Mouse (Mus musculus) lung, postnatal 4 days (tissue): ENCODE results near the gene Olfr1410.

Experiments used
- DNase-seq, 2 experiments: peaks; one replicate each; pipeline ENCODE4 v3.0.0; 2021

The Olfr1410 gene

GRCm38 (mm10) chr1:92605482-92605881 is at the start of gene Olfr1410:
Gene Olfr1410 (plus strand): TSS chr1:92605782.
- DNase-seq: no peak

DNA sequence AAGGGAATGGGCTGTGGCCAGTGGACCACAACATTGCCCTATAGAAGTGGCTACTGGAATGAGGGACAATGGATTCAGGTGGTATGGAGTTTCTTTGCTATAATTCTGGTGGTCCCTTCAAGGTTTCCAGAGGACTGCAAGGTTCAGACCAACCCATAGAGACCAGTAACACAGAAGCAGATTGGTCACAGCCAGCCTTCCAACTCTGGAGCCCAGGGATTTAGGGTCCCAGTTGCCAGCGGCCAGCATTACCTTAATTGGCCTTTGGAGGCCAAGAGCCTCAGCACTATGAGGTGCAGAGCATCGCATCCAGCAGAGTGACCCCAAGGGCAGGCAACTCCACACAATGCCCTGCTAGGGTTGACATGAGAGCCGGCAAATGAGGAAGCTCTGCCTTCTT is 34.6 kb upstream of the Olfr1410 start, which contains the start of gene Olfr1413:
Gene Olfr1413, plus strand, starts transcription at position 301 of the 400 bp plus-strand sequence.
- DNase-seq: no peak

GRCm38 (mm10) chr1:92585479-92585878 is 20.1 kb upstream of the Olfr1410 start, which contains the start of gene Olfr1412:
Gene Olfr1412 (plus strand): TSS chr1:92585779.
- DNase-seq: no peak

- DNase-seq: no peak
Observed at GRCm38 (mm10) chr1:92594111-92594510, 11.5 kb upstream of the Olfr1410 start, which contains the start of gene Olfr1411. Gene Olfr1411 (plus strand): TSS chr1:92594411.

DNA sequence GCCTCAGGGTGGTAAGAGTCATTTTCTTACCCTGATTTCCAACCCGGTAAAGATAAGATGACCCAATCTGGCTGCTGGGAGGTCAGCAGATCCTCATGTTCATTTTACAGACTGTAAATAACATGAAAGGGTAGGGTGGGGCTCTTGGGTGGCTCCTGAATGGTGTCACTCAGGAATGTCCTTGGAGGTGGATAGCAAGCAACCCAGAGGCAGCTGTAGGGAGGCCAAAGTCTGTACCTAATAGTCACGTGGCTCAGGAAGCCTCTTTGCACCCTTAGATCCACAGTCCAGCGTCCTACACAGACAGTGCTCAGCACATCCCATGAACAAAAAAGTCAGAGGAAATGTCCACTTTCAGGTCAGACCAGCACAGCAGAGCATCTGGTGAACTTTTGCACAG is 9.6 kb upstream of the Olfr1410 start:
- DNase-seq: no peak

DNA sequence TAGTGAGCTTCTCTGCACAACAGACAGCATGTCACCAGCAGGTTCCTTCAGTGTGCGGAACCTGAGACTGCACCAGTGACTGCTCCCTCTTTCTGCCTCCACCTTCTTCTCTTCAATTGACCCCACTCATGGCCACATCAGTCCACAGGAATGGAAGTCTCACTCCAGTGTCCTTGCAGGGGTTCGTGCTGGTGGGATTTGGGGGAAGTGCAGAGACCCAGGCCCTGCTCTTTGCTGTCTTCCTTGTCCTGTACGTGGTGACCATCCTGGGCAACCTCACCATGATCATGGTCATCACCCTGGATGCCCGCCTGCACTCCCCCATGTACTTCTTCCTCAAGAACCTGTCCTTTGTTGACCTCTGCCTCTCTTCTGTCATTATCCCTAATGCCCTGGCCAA is 2.1 kb downstream of the Olfr1410 start:
- DNase-seq: no peak

- DNase-seq: peak in 1 of 2 experiments; percentile 43
Observed at GRCm38 (mm10) chr1:92611008-92611407, 5.4 kb downstream of the Olfr1410 start.

DNA sequence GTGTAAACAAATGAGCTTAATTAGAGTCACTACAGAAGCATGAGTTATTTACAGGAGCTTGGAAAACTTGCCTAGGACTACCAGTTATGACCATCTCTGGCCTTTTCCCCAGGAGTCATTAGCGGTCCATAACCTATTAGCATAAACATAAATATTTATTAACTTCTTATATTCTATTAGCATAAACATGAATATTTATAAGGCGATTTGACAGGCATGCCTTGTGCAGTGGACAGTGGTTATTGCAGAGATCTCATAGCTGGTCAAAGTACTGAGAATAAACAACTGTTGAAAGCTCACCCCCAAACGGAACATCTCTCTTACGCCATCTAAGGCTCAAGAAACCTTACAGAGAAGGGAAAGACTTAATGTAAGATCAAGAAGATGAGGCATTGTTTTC is 7.6 kb downstream of the Olfr1410 start:
- no peak for DNase-seq

GRCm38 (mm10) chr1:92614516-92614915 is 8.9 kb downstream of the Olfr1410 start:
- DNase-seq: no peak

- no peak for DNase-seq
Observed at GRCm38 (mm10) chr1:92616046-92616445, 10.5 kb downstream of the Olfr1410 start.

DNA sequence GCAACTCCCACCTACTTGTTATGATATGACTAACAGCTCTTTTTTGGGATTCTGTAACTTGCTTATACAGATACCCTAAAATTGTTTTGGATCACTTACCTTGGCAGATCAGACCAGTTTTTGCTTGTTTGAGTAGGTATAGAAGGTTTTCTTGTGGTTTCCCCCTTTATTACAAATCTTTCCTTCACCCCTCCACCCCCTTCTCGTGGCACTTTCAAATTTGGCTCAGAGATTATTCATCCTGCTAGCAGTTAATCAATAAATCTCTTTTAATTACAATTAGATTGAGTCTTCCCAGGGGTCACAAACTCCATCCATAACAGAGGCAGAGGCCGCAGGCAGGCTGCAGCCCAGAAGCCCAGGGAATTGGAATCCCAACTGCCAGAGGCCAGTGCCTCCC is 11.9 kb downstream of the Olfr1410 start, which contains the start of gene Olfr12:
Gene Olfr12, plus strand, starts transcription at position 301 of the 400 bp plus-strand sequence.
- DNase-seq: no peak

DNA sequence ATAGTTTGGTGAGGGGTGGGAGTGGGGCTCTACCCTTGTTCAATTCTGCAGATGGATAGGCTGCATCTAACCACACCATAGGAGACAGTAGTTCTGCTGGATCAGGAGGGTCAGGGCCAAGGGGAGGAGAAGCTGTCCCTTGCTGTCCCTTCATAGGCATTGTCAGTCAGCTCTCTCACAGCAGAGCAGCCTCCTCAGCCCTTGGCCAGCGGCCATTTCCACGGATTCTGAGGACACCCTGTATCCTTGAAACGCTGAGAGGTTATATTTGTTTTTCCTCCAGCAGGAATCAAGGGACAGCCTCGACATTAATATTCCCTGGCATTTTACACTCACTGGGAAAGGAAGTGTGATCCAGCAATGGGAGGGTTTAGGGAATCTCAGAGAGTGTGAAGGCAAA is 12.8 kb downstream of the Olfr1410 start:
- no peak for DNase-seq

DNA sequence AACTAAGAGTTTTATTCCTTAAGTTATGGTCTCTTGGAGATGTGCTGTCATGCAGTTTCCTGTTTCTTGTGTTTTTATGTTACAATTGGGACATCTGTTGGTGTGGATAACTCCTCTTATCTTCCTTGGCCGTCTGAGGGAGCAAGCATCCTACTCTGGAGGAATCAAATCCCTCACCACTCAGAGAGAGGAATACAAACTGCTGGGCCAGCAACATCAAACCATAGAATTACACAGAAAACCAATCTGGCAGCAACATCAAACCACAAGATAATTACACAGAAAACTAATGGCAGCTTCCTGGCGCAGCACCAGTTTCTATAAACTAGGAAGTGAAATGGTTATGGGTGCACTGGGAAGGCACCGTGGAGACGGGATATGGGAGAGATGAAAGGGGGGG is 22.6 kb downstream of the Olfr1410 start:
- DNase-seq: no peak

DNA sequence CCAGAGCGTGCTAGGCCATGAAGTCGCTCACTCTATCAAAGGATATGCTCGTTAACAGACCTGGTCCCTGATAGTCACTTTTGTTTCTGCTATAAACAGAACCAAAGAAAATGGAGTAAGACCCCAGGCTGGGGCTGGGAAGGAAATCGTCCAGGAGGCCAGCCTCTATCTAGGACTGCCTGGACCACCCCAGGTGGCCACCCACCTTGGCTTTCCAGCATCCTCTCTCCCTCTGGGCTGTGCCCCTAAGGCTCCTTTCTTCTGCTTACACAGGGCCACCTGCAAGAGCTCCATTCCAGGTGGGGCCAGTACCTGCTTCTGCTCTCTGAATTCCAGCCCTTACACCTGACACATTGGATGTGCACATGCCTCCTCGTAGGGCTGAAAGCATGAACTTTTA is 26.6 kb downstream of the Olfr1410 start:
- no peak for DNase-seq

- DNase-seq: no peak
Observed at GRCm38 (mm10) chr1:92632948-92633347, 27.4 kb downstream of the Olfr1410 start.

DNA sequence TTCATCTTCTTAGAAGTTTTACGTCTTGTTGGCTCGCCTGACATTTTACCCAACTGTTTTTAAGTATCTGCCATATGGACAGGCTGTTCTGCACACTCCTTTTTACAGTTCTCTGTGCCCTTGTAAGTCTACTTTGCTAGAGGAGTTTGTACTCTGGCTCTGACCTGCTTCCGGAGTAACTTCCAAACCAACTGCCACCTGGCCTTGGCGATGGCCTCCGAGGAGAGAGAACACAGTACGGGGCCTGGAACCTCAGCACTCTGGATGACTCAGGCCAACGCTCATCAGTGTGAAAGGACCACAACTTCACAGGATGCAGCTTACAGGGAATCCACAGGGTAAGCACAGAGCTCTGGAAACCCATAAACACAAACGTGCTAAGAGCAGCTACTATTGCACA is 28.1 kb downstream of the Olfr1410 start:
- DNase-seq: no peak

- DNase-seq: no peak
Observed at GRCm38 (mm10) chr1:92634569-92634968, 29.0 kb downstream of the Olfr1410 start.

- no peak for DNase-seq
Observed at GRCm38 (mm10) chr1:92634976-92635599, 29.5 kb downstream of the Olfr1410 start.

DNA sequence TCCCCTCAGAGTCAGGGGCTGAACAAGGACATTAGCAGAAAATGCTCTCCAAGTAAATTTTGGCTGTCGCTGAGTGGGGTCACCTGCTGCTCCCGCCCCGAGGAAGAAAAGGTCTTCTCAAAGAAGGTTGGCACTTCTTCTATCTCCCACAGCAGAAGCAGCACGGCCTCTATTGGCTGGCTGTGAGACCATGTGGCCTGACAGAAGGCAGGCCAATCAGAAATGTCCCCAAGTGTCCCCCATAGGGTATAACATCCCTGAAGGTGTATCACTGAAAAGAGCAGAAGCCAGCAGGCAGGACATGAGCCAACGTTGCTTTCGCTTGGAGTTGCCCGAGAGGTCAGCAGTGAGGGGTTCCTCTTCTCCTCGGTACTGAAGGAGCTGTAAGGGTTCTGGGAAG is 30.4 kb downstream of the Olfr1410 start:
- no peak for DNase-seq

- DNase-seq: no peak
Observed at GRCm38 (mm10) chr1:92636676-92637075, 31.1 kb downstream of the Olfr1410 start.

GRCm38 (mm10) chr1:92637501-92638172 is 32.1 kb downstream of the Olfr1410 start:
- no peak for DNase-seq

DNA sequence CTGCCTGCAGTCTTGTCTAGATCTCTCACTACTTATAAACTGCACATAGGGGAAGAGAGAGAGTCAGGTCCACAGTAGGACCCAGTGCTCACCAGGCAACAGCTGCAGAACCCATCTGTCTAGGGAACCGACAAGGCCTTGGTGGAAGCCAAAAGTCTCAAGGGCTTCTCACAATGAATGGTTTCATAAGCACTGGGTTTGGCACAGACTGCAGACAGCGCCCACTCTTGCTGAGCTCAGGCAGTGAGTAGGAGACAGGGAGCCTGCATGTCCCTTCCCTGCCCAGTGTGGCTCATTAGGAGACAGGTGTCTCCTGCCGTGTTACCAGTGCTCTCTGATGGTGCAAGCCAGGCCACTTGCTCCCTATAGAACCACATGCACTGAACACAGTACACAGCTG is 32.6 kb downstream of the Olfr1410 start:
- no peak for DNase-seq

DNA sequence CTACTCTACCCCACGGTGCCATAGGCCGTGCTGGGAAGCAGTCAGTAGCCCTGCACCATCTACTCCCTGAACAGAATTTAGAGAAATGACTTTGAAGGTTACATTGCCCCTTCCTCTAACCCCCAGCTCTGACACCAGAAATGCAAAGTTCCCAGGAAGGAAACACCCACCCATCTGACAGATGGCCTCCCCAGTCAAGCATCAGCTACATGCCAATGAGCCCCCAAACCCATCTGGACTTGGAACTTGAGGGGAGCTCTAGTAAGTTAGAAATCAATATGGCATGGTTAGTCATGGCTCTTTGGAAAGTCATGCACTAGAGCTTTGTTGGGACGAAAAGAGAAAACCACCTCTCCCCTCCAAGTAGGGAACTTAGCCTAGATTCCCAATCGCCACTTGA is 33.2 kb downstream of the Olfr1410 start:
- no peak for DNase-seq

- DNase-seq: no peak
Observed at GRCm38 (mm10) chr1:92640393-92640792, 34.8 kb downstream of the Olfr1410 start.
